Mouse (Mus musculus): ENCODE results near the gene Nav1.

DNA sequence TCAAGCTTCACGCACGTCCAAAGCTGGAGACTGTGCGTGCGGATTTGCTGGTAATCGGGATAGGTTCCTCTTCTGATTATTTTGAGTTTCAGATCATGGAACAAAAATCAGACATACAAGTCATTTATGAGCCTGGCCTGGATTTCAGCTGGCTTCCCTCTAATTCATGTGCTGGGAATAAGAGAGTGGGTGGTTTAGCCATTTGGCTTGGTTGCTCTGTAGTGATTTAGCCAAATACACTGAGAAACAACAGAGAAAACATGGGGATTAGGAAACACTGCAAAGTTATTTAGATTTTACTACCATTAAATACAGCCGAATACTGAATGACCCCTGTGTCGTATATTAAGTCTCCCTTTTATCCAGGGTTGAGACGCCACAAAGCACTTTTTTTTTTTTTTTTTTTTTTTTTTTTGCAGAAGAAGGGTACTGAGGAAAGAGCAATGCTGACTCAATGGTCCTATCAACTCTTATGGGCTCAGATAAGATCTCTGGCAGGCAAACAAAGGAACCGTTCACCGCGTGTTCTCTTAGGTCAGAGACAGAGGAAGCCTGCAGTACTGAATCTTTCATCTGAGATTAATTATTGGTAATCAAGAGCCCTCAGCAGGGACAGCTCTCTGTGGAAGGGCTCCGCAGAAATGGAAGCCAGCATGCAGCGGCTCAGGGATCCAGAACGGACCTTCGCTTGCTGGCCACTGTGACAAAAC lies 132.1 kb downstream of the Nav1 start:
- no peak for TF ChIP-seq CTCF (IDR thresholded peaks at IDR 0.05; ENCODE audit: low read depth)
- TF ChIP-seq EP300 (optimal IDR thresholded peaks at IDR 0.05) = no peak

All from stomach, postnatal 0 days (tissue).